Comparison of ENCODE assay signal across 8 mouse cellular contexts in genomic region chr7:28793834-28794233, GRCm38 (mm10). TPM values are rescaled to one million over a fixed set of nuclear protein-coding genes. Genes with fewer than 3 reads are reported as not detected.
DNase-seq lines count a peak whose midpoint lies in the region; TF ChIP-seq lines count a peak whose summit lies in the region.
"Had no signal": no experiment of that assay in that cellular context is flagged by ENCODE, and none has a peak within 500 bp of the region (broad histone marks: within the 10 kb centered on the region; RNA-seq: fewer than 3 reads in every experiment).

No protein-coding gene starts in this region.

- H3K27me3 ChIP-seq in kidney, adult 2 months (replicated peaks; ENCODE audit: control insufficient read depth, insufficient read depth, low read length) = no peaks in the 10 kb centered on the region
- H3K27me3 ChIP-seq in E14TG2a.4 (ENCODE audit: insufficient read depth, low read length) = no peaks in the 10 kb centered on the region

- H3K4me1 ChIP-seq in kidney, adult 2 months (ENCODE audit: control insufficient read depth, insufficient read depth, low read length) = peaks cover 3% of the 10 kb centered on the region; the same call in 1 of the 2 replicates
- H3K4me1 ChIP-seq in E14TG2a.4 (replicated peaks; ENCODE audit: low read depth, low read length) = peaks cover 79% of the 10 kb centered on the region
- peaks cover 3% of the 10 kb centered on the region; the same call in 1 of the 2 replicates for H3K4me1 ChIP-seq in bone marrow, adult 2 months (ENCODE audit: control insufficient read depth, insufficient read depth, low read length)

- WGBS in kidney, adult 2 months = 30% methylated on average over 2 of the region's 2 CpGs
- 28% methylated on average over 2 of the region's 2 CpGs for WGBS in bone marrow, adult 2 months

- no peaks in the 10 kb centered on the region for H3K36me3 ChIP-seq in kidney, adult 2 months (ENCODE audit: control insufficient read depth, insufficient read depth, low read length)
- H3K36me3 ChIP-seq in E14TG2a.4 (ENCODE audit: insufficient read depth, low read length) = peaks cover 18% of the 10 kb centered on the region

- TF ChIP-seq CTCF in kidney, adult 2 months (conservative IDR thresholded peaks at IDR 0.05; ENCODE audit: insufficient read depth, insufficient read length, low read depth, low read length) = peak; percentile 59
- TF ChIP-seq CTCF in E14TG2a.4 (conservative IDR thresholded peaks at IDR 0.05; ENCODE audit: low read length) = peak; percentile 33
- TF ChIP-seq CTCF in bone marrow, adult 2 months (IDR thresholded peaks at IDR 0.05; ENCODE audit: control insufficient read depth, insufficient read depth, low read length) = peak; percentile 50; the same call in 1 of the 2 replicates

- no peak for TF ChIP-seq POLR2A in kidney, adult 2 months (IDR thresholded peaks at IDR 0.05; ENCODE audit: low read depth, low read length)
- TF ChIP-seq POLR2A in bone marrow, adult 2 months (IDR thresholded peaks at IDR 0.05; ENCODE audit: borderline replicate concordance, control insufficient read depth, low read depth, low read length) = no peak

- H3K9me3 ChIP-seq in E14TG2a.4 (ENCODE audit: low read length) = no peaks in the 10 kb centered on the region

- DNase-seq in kidney, adult 2 months = peak; percentile 62
- no peak for DNase-seq in kidney, adult 8-10 months
- DNase-seq in retina, postnatal 1 day = peak; percentile 31
- no peak for DNase-seq in urinary bladder, postnatal 25 days (ENCODE audit: low spot score)
- DNase-seq in urinary bladder, postnatal 10 days (ENCODE audit: low spot score) = no peak
- DNase-seq: adrenal gland, adult 8-10 months had no signal

- no peak overlapping the region for H3K27ac ChIP-seq in kidney, adult 2 months (ENCODE audit: insufficient read depth, low read depth, low read length)
- H3K27ac ChIP-seq in bone marrow, adult 2 months (ENCODE audit: control insufficient read depth, insufficient read depth, low read depth, low read length, poor library complexity) = no peak overlapping the region

- H3K4me3 ChIP-seq in kidney, adult 2 months (ENCODE audit: insufficient read depth, low read depth, low read length) = no peak overlapping the region
- no peak overlapping the region for H3K4me3 ChIP-seq in E14TG2a.4 (replicated peaks; ENCODE audit: low read length)
- no peak overlapping the region for H3K4me3 ChIP-seq in bone marrow, adult 2 months (replicated peaks; ENCODE audit: control insufficient read depth, low read depth, low read length)

RNA-seq across cellular contexts. Expression of gene Rinl, which starts 5.1 kb away (rescaled TPM):
- polyA plus RNA-seq in kidney, adult 2 months (2012; rRNA removed) = 2.9 and 5.9 TPM in 2 replicates
- 29.1 and 94.3 TPM in 2 replicates for polyA plus RNA-seq in bone marrow, adult 2 months (2011; ENCODE audit: insufficient read depth, insufficient read length, low replicate concordance, missing spikeins)

RNA-seq across cellular contexts. Expression of gene Hnrnpl, which starts 14.5 kb away (rescaled TPM):
- polyA plus RNA-seq in kidney, adult 2 months (2012; rRNA removed) = 172 and 214 TPM in 2 replicates
- polyA plus RNA-seq in bone marrow, adult 2 months (2011; ENCODE audit: insufficient read depth, insufficient read length, low replicate concordance, missing spikeins) = 274 and 541 TPM in 2 replicates

RNA-seq across cellular contexts. Expression of gene Nfkbib, which starts 26.5 kb away (rescaled TPM):
- 37.9 and 41.6 TPM in 2 replicates for polyA plus RNA-seq in kidney, adult 2 months (2012; rRNA removed)
- polyA plus RNA-seq in bone marrow, adult 2 months (2011; ENCODE audit: insufficient read depth, insufficient read length, low replicate concordance, missing spikeins) = 7.9 and 12.1 TPM in 2 replicates

RNA-seq across cellular contexts. Expression of gene Sirt2, which starts 27.3 kb away (rescaled TPM):
- polyA plus RNA-seq in kidney, adult 2 months (2012; rRNA removed) = 99.8 and 103 TPM in 2 replicates
- polyA plus RNA-seq in bone marrow, adult 2 months (2011; ENCODE audit: insufficient read depth, insufficient read length, low replicate concordance, missing spikeins) = 18.7 and 28.3 TPM in 2 replicates

RNA-seq across cellular contexts. Expression of gene Ech1, which starts 31.2 kb away (rescaled TPM):
- 865 and 950 TPM in 2 replicates for polyA plus RNA-seq in kidney, adult 2 months (2012; rRNA removed)
- 64.4 and 98.5 TPM in 2 replicates for polyA plus RNA-seq in bone marrow, adult 2 months (2011; ENCODE audit: insufficient read depth, insufficient read length, low replicate concordance, missing spikeins)

Comparison
In these comparisons a context has a peak if more than half of its experiments do, and no peak if none do; other contexts are left out.
1. DNase-seq: peak in kidney, adult 2 months (single experiment) and retina, postnatal 1 day (single experiment); none in kidney, adult 8-10 months (0 of 2), urinary bladder, postnatal 25 days (single experiment) and urinary bladder, postnatal 10 days (single experiment).
2. Peak in every context shown above with its lines, with median percentiles within 50 percentile points of each other: CTCF ChIP-seq.